Mouse (Mus musculus) heart, embryonic 16.5 days (tissue): ENCODE results near the gene Tigar. TPM values are rescaled to one million over a fixed set of nuclear protein-coding genes. Genes with fewer than 3 reads are reported as not detected.

ENCODE experiments used
- ATAC-seq: fragments of 200-750 bp; cut with Nextera tagmentation; replicated peaks from 2 replicates; pipeline ENCODE4 v1.8.0; 2017; ENCODE audit warnings: moderate number of reproducible peaks; ENCODE audit not compliant: insufficient read depth, low FRiP score; ENCODE audit errors: extremely low read depth
- H3K27ac ChIP-seq: fragments of 300-500 bp; sonication (generic); 2 replicates; pipeline ENCODE4 v1.5.1; 2014; ENCODE audit warnings: mild to moderate bottlenecking, low read length, control low read depth, moderate library complexity
- H3K27me3 ChIP-seq: fragments of 300-500 bp; sonication (generic); 2 replicates; pipeline ENCODE4 v1.6.1; 2014; ENCODE audit warnings: low read length, mixed read lengths; ENCODE audit not compliant: control insufficient read depth, insufficient read depth
- H3K36me3 ChIP-seq: fragments of 300-500 bp; sonication (generic); 2 replicates; pipeline ENCODE4 v1.6.1; 2014; ENCODE audit not compliant: control insufficient read depth, insufficient read depth
- H3K4me1 ChIP-seq: fragments of 300-500 bp; sonication (generic); 2 replicates; pipeline ENCODE4 v1.6.1; 2014; ENCODE audit warnings: low read length, mixed read lengths; ENCODE audit not compliant: control insufficient read depth, insufficient read depth
- H3K4me2 ChIP-seq: fragments of 300-500 bp; sonication (generic); 2 replicates; pipeline ENCODE4 v1.6.1; 2014; ENCODE audit warnings: low read depth, mild to moderate bottlenecking, control low read depth, low read length
- H3K4me3 ChIP-seq: fragments of 300-500 bp; sonication (generic); 2 replicates; pipeline ENCODE4 v1.5.1; 2014; ENCODE audit warnings: mild to moderate bottlenecking, control low read depth, low read length
- H3K9ac ChIP-seq: fragments of 300-500 bp; sonication (generic); 2 replicates; pipeline ENCODE4 v1.6.1; 2014; ENCODE audit warnings: low read length, control low read depth
- H3K9me3 ChIP-seq: fragments of 300-500 bp; sonication (generic); replicated peaks from 2 replicates; pipeline ENCODE4 v1.6.1; 2016; ENCODE audit warnings: low read length; ENCODE audit not compliant: control insufficient read depth
- WGBS: fragments of 180-500 bp; shearing (Covaris S2); extraction: QIAGEN DNeasy Blood & Tissue Kit; methylation state at CpG from one replicate; pipeline ENCODE4 v1.1.7; 2014; 5-methylcytosine and 5-hydroxymethylcytosine counted together
- polyA plus RNA-seq: library from polyadenylated mRNA; unstranded; fragments of >200 nt; fragmentation: Nextera tagmentation; extraction: Ambion mirVana; gene quantifications from 2 replicates; pipeline ENCODE4 v1.2.1, GENCODE M21; 2015

The Tigar gene
- polyA plus RNA-seq = 7.7 and 8.2 TPM in 2 replicates

DNA sequence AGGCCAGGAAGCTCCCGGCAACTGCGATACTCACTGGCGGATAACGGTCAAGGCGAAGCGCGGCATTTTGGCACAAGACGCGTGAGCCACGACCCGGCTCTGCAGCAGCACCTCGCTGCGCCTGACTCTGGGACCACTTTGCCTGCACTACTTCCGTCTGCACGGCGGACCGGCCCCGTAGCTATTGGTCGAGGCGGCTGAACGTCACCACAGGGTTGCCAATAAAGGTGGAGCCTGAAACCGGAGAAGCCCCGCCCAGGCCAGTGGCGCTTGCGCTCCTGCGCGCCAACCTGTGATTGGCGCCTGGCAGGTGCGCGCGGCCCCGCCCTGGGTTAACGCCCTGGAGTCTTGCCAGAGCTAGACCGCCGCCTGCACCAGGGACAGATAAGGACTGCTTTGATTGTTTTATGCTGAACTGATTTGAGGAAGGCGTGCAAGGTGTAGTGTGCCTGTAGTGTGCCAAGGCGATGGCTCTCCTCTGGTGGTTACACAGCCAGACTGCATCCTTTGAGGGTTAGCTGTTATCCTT, at the start of gene Tigar:
Gene Tigar (minus strand): TSS at position 156 of the 529 bp plus-strand sequence.
- H3K27ac ChIP-seq = peak within 1 kb of the TSS; percentile 62
- no peaks in the 10 kb centered on the region for H3K27me3 ChIP-seq
- H3K4me2 ChIP-seq = peak within 1 kb of the TSS; percentile 97
- H3K4me1 ChIP-seq = peaks cover 20% of the 10 kb centered on the region
- no peaks in the 10 kb centered on the region for H3K36me3 ChIP-seq
- ATAC-seq = peak; percentile 99
- H3K9ac ChIP-seq = peak within 1 kb of the TSS; percentile 78
- no peaks in the 10 kb centered on the region for H3K9me3 ChIP-seq
- under 1% methylated on average over 37 of the region's 37 CpGs for WGBS
- peak within 1 kb of the TSS; percentile 80 for H3K4me3 ChIP-seq

DNA sequence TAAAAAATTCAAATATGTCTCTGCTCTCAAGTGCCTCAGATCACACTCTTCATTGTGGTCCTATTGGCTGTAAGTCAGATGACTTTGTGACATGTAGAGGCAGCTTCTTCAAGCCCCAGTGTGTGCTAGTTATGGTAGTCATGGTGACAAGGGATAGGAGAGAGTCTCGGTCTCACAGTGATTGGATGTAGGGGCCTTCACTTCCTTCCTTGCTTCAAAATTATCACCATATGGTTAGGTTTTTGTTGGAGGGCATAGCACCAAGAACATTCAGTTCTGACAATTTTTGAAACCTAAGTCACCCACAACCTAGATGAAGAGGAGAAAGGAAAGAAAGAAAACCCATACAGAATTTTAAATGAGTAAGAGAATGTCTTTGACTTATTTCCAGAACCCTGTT, 48.0 kb upstream of the Tigar start:
- Histone ChIP-seq H3K36me3 (no peaks in the 10 kb centered on the region), H3K4me3 (no peak overlapping the region), H3K4me2 (no peak overlapping the region), H3K27me3 (no peaks in the 10 kb centered on the region; the same call in 1 of the 2 replicates), H3K4me1 (peaks cover 23% of the 10 kb centered on the region), H3K9ac (no peak overlapping the region), H3K9me3 (no peaks in the 10 kb centered on the region), H3K27ac (no peak overlapping the region)
- ATAC-seq = no peak
- WGBS = 71% methylated on average over 1 of the region's 1 CpGs

DNA sequence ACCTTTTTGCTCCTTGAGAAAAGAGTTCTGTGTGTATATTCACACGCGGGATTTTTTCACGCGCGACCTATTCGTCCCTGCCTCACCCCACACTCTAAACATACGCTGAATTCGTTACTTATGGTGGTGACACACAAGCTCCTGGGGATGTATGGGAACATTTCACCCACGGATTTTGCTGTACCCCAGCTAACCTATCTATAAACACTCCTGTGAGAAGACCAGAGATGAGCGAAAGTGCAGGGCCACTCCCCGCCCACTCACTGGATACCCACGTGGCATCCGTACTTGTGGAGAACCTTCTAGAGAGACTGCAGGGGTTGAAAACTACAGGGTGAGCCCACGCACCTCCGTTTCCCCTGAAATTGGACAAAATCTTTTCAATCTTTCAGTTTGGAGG, 46.1 kb upstream of the Tigar start:
- Histone ChIP-seq H3K4me3 (peak overlapping the region; percentile 75), H3K36me3 (no peaks in the 10 kb centered on the region), H3K27me3 (no peaks in the 10 kb centered on the region; the same call in 1 of the 2 replicates), H3K4me2 (peak overlapping the region; percentile 84), H3K27ac (peak overlapping the region; percentile 64), H3K4me1 (peaks cover 33% of the 10 kb centered on the region), H3K9ac (peak overlapping the region; percentile 70), H3K9me3 (no peaks in the 10 kb centered on the region)
- no peak for ATAC-seq
- WGBS = 2% methylated on average over 15 of the region's 15 CpGs

DNA sequence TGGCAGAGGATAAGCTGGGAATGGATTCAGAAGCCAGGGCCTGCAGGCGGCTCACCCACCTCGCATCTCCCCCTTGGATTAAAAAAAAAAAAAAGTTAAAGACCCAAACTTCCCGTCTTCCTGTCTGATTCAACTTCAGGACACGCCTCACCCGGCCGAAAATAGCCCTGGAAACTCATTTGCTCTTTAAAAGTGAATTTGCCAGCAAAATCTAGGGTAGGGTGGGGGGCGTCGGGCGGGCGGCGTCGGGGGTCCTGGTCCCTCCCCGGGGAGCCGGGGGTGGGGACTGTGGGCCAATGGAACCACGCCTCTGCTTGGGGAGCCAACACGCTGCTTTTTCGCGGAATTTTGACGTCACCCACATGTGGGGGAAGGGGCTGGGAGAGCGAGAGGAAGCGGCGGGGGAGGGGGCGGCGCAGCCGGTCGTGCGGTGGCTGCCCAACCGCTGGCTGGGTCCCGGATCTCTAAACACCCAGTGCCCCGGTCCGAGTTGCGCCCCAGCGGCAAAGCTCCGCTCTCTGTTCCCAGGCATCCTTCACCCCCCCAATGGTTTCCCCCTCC, 45.4 kb upstream of the Tigar start:
- Histone ChIP-seq H3K36me3 (no peaks in the 10 kb centered on the region), H3K27me3 (no peaks in the 10 kb centered on the region; the same call in 1 of the 2 replicates), H3K4me1 (peaks cover 33% of the 10 kb centered on the region), H3K9ac (peak overlapping the region; percentile 70), H3K27ac (peak overlapping the region; percentile 83), H3K4me3 (peak overlapping the region; percentile 75), H3K4me2 (peak overlapping the region; percentile 84), H3K9me3 (no peaks in the 10 kb centered on the region)
- WGBS = under 1% methylated on average over 34 of the region's 34 CpGs
- ATAC-seq = peak; percentile 29

DNA sequence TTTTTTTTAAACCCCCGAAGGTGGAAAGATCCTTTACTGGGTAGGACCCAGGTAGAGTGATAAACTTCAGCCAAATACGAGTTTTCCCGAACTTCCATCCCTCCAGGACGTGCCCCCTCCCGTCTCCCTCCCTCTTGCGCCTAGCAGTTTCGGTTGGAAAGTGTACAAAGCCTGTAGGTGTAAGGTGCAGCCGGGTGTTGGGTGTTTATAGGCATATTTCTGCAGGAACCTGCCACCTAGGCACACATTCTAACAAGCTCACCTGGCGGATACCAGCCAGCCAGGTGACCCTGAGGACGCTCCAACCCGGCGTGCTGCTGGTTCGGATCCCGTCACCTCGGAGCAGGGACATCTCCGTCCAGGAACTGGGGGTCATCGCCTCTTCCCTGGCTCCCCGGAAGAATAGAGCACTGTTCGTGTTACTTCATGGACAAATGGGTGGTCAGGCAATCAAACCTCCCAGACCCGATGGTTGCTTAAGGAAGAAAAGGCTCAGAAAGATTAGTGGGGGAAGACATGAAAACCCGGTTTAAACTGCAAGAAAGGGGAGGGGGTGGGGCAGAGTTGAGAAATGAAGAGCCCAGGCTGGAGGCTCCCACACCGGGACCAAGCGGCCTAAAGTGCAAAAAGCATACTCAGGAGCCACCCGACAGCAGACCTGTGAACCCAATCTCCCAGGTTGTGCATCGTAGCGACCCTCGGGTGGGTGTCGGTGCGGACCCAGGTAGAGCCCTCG, 44.8 kb upstream of the Tigar start:
- peak overlapping the region; percentile 84 for H3K4me2 ChIP-seq
- no peaks in the 10 kb centered on the region for H3K36me3 ChIP-seq
- peak overlapping the region; percentile 83 for H3K27ac ChIP-seq
- peak overlapping the region; percentile 75 for H3K4me3 ChIP-seq
- WGBS = 1% methylated on average over 30 of the region's 30 CpGs
- no peaks in the 10 kb centered on the region for H3K9me3 ChIP-seq
- no peaks in the 10 kb centered on the region; the same call in 1 of the 2 replicates for H3K27me3 ChIP-seq
- ATAC-seq = no peak
- H3K9ac ChIP-seq = peak overlapping the region; percentile 70
- peaks cover 33% of the 10 kb centered on the region for H3K4me1 ChIP-seq

DNA sequence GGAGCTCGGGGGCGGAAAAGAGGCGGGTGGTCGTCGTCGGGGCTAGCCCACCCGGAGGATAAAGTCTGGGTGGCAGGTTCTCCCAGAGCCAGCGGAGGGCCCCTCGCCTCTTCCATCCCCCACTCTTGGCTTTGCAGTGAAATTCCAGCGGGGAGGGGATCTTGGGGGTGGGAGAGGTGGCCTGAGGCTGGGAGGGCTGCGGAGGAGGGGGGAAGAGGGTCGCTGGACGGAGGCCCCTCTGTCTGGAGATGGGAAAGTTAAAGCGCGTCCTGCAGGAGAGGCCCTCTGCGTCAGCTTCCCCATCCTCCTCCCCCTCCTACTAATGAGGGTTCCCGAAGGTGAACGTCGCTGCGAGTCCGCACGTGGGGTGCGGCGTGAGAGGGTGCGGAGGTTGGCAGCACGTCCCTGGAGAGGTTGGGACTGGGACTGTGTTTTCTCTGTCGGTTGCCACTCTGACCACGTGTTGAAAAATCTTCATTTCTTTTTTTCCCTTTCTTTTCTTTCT, 44.0 kb upstream of the Tigar start:
- Histone ChIP-seq H3K4me3 (peak overlapping the region; percentile 75), H3K4me2 (peak overlapping the region; percentile 84), H3K9me3 (no peaks in the 10 kb centered on the region), H3K27me3 (no peaks in the 10 kb centered on the region; the same call in 1 of the 2 replicates), H3K9ac (peak overlapping the region; percentile 60), H3K27ac (peak overlapping the region; percentile 71), H3K4me1 (peaks cover 38% of the 10 kb centered on the region), H3K36me3 (no peaks in the 10 kb centered on the region)
- 0% methylated on average over 28 of the region's 28 CpGs for WGBS
- no peak for ATAC-seq

DNA sequence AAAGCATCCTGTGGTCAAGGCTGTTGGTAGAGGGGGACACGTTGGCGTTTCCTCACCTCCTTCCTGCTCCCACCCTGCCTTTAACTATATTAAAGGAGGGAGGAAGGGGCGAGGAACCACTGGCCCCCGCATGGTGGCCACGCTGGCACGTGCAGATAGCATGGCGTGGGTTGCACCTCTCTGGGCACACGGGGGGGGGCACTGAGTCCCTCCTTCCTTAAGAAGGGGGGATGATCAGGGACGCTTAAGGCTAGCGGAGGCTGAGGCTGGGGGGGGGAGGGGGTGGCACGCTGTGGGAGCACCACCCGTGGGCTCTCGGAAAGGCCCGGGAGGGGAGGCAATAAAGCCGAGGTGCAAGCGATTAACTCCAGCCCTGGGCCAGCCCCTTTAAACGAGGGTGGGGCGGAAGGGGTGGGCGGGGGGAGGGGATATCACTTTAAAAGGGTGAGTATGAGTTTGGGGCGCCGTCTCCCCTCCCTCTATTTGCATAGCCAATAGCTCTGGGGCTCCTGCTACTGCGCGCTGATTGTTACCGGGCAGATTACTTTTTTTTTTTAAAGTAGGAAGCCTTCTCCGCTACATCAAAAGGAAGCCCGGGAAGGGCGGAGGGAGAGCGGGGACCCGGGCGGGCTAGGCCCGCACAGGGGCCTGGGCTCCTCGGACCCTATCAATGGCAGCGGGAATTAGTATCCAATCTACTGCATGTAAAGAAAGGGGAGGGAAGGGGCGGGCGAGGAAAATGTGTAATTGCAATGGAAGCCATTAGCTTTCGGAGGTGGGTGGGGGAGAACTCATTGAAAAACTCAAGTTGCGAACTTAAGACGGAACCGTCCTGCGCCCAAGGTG, 43.0 kb upstream of the Tigar start, which contains the start of gene Ccnd2:
Gene Ccnd2 (minus strand): TSS at position 88 of the 846 bp plus-strand sequence.
- peak within 1 kb of the TSS; percentile 75 for H3K4me3 ChIP-seq
- peak; percentile 78 for ATAC-seq
- 1% methylated on average over 40 of the region's 40 CpGs for WGBS
- H3K4me1 ChIP-seq = peaks cover 46% of the 10 kb centered on the region
- H3K36me3 ChIP-seq = no peaks in the 10 kb centered on the region
- H3K9ac ChIP-seq = peak within 1 kb of the TSS; percentile 67
- H3K27ac ChIP-seq = peak within 1 kb of the TSS; percentile 82
- peak within 1 kb of the TSS; percentile 84 for H3K4me2 ChIP-seq
- H3K9me3 ChIP-seq = no peaks in the 10 kb centered on the region
- H3K27me3 ChIP-seq = no peaks in the 10 kb centered on the region; the same call in 1 of the 2 replicates

DNA sequence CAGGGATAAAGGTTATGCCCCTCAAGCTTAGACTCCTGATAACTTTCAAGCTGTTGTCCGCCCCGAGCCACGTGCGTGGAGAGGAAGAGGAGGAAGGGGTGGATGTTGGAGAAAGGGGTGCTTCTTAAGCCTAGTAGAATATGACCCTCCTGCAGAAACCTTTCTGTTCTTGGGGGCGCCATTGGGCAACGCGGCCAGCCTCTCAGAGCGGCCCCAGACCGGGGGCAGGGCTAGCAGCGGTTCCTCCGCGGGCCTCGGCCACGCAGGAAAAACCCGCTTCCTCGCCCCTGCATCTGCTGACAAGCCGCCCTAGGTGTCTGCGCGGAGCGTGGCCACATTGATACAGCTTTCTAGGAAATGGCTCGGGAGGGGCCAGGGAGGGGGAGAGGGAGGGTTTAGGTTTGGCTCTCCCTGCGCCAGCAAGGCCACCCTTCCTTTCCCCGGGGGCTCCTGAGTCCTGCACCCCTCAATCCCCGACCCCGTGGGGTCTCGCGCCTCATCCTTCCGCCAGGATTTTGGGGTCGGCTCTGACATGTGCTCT, 42.3 kb upstream of the Tigar start:
- peak overlapping the region; percentile 84 for H3K4me2 ChIP-seq
- peak overlapping the region; percentile 67 for H3K9ac ChIP-seq
- H3K9me3 ChIP-seq = no peaks in the 10 kb centered on the region
- peak; percentile 0; the same call in 1 of the 2 replicates for ATAC-seq
- 0 out of 2 replicates have a peak, but pooled peaks cover 2% of the 10 kb centered on the region for H3K36me3 ChIP-seq
- 0% methylated on average over 28 of the region's 29 CpGs for WGBS
- H3K4me3 ChIP-seq = peak overlapping the region; percentile 75
- H3K27ac ChIP-seq = peak overlapping the region; percentile 82
- no peaks in the 10 kb centered on the region; the same call in 1 of the 2 replicates for H3K27me3 ChIP-seq
- H3K4me1 ChIP-seq = peaks cover 50% of the 10 kb centered on the region
